Mouse (Mus musculus) heart, adult 2 months (tissue): Measurements from ENCODE around the gene Ankrd60. TPM values are rescaled to one million over a fixed set of nuclear protein-coding genes. Genes with fewer than 3 reads are reported as not detected.

Source experiments
- DNase-seq, 2 experiments: peaks; one replicate each; pipeline ENCODE4 v3.0.0; 2021
- H3K27ac ChIP-seq: fragments of 200-600 bp; 2 replicates; pipeline ENCODE4 v1.8.1; 2022
- H3K27me3 ChIP-seq: fragments of 200-500 bp; 2 replicates; pipeline ENCODE4 v1.6.1; 2012; ENCODE audit warnings: mild to moderate bottlenecking, low read length, inconsistent platforms, mixed read lengths; ENCODE audit not compliant: control insufficient read depth, insufficient read depth
- H3K36me3 ChIP-seq: fragments of 200-500 bp; 2 replicates; pipeline ENCODE4 v1.6.1; 2012; ENCODE audit warnings: low read length, inconsistent platforms; ENCODE audit not compliant: control insufficient read depth, insufficient read depth
- H3K4me1 ChIP-seq: fragments of 200-500 bp; 2 replicates; pipeline ENCODE4 v1.6.1; 2011; ENCODE audit warnings: low read length; ENCODE audit not compliant: control insufficient read depth, insufficient read depth
- H3K4me3 ChIP-seq: fragments of 200-600 bp; 2 replicates; pipeline ENCODE4 v1.8.1; 2022
- H3K79me2 ChIP-seq: fragments of 200-500 bp; replicated peaks from 2 replicates; pipeline ENCODE4 v1.6.1; 2012; ENCODE audit warnings: mild to moderate bottlenecking, inconsistent platforms, low read length, moderate library complexity, mixed read lengths; ENCODE audit not compliant: control insufficient read depth, insufficient read depth
- H3K9ac ChIP-seq: fragments of 200-500 bp; 2 replicates; pipeline ENCODE4 v1.6.1; 2012; ENCODE audit warnings: low read depth, mild to moderate bottlenecking, control low read depth, inconsistent platforms, low read length, mixed read lengths
- CTCF ChIP-seq: fragments of 200-600 bp; IDR thresholded peaks from 2 replicates; pipeline ENCODE4 v1.8.1; 2022; ENCODE audit warnings: antibody characterized with exemption, mild to moderate bottlenecking, moderate library complexity
- EP300 ChIP-seq: fragments of 200-500 bp; IDR thresholded peaks from 2 replicates; pipeline ENCODE4 v1.6.1; 2011; ENCODE audit warnings: low read depth, low read length, control low read depth; ENCODE audit not compliant: insufficient read depth
- POLR2A ChIP-seq: fragments of 200-500 bp; IDR thresholded peaks from 2 replicates; pipeline ENCODE4 v1.6.1; 2011; ENCODE audit warnings: mild to moderate bottlenecking, low read depth, low read length, control low read depth; ENCODE audit not compliant: insufficient read depth
- WGBS: fragments of 180-500 bp; shearing (Covaris S2); methylation state at CpG from one replicate; pipeline ENCODE4 v1.1.7; 2018; 5-methylcytosine and 5-hydroxymethylcytosine counted together
- intact Hi-C: fragments of 180-260 bp; cut with DNase I; formaldehyde crosslinking; loops from one replicate; pipeline ENCODE4 v1.15.1; 2025
- polyA plus RNA-seq: library from polyadenylated mRNA; depleted of rRNA; stranded (reverse); fragments of >200 nt; gene quantifications from 2 replicates; pipeline ENCODE4 v1.2.3, GENCODE M21; 2012
- total RNA-seq, 2 experiments: library from RNA; stranded (reverse); gene quantifications; 2 replicates each; pipeline ENCODE4 v1.2.3; 2021

Gene Ankrd60
- total and polyA plus RNA-seq, 3 experiments, result not detected

GRCm38 (mm10) chr2:173553863-173554262 is 24.3 kb downstream of the Ankrd60 start:
- TF ChIP-seq CTCF (peak; percentile 55), EP300 (no peak)
- intact Hi-C loops, result no loop called here
- H3K9ac ChIP-seq, result no peak overlapping the region
- H3K4me3 ChIP-seq, result no peak overlapping the region
- no peaks in the 10 kb centered on the region for H3K79me2 ChIP-seq
- WGBS, result 45% methylated on average over 9 of the region's 9 CpGs
- no peaks in the 10 kb centered on the region for H3K36me3 ChIP-seq
- H3K4me1 ChIP-seq, result no peaks in the 10 kb centered on the region
- H3K27me3 ChIP-seq, result no peaks in the 10 kb centered on the region
- DNase-seq, result no peak
- no peak overlapping the region for H3K27ac ChIP-seq

GRCm38 (mm10) chr2:173550681-173551080 is 27.5 kb downstream of the Ankrd60 start:
- intact Hi-C loops, result no loop called here
- H3K4me3 ChIP-seq, result no peak overlapping the region
- no peaks in the 10 kb centered on the region for H3K36me3 ChIP-seq
- no peak overlapping the region for H3K9ac ChIP-seq
- TF ChIP-seq POLR2A (no peak), EP300 (no peak), CTCF (no peak)
- no peaks in the 10 kb centered on the region for H3K27me3 ChIP-seq
- H3K27ac ChIP-seq, result no peak overlapping the region
- no peaks in the 10 kb centered on the region for H3K4me1 ChIP-seq
- WGBS, result 54% methylated on average over 6 of the region's 6 CpGs
- H3K79me2 ChIP-seq, result no peaks in the 10 kb centered on the region
- peak in 1 of 2 experiments; percentile 37 for DNase-seq

- intact Hi-C loops, result no loop called here
- WGBS, result 95% methylated on average over 10 of the region's 10 CpGs
- Histone ChIP-seq H3K9ac (no peak overlapping the region), H3K4me1 (no peaks in the 10 kb centered on the region), H3K27me3 (no peaks in the 10 kb centered on the region), H3K4me3 (no peak overlapping the region), H3K27ac (no peak overlapping the region), H3K79me2 (no peaks in the 10 kb centered on the region), H3K36me3 (no peaks in the 10 kb centered on the region)
- no peak for DNase-seq
- no peak for TF ChIP-seq EP300
- no peak for TF ChIP-seq POLR2A
- no peak for TF ChIP-seq CTCF
Observed at GRCm38 (mm10) chr2:173549236-173549635, 28.9 kb downstream of the Ankrd60 start.

- peak; percentile 74 to 88 for DNase-seq
- Histone ChIP-seq H3K4me1 (no peaks in the 10 kb centered on the region), H3K27ac (no peak overlapping the region), H3K9ac (no peak overlapping the region), H3K79me2 (no peaks in the 10 kb centered on the region), H3K36me3 (no peaks in the 10 kb centered on the region), H3K4me3 (no peak overlapping the region), H3K27me3 (no peaks in the 10 kb centered on the region)
- intact Hi-C loops, result loop anchor here (1.0 to 2.0 kb wide), 4 partner anchors 317 to 439 kb away; partner anchors contain the start of gene Zbp1
- 43% methylated on average over 15 of the region's 15 CpGs for WGBS
- TF ChIP-seq CTCF, result peak; percentile 87
- TF ChIP-seq POLR2A, result no peak
- 0 out of 2 replicates have a peak, but pooled peaks have one; percentile 13 for TF ChIP-seq EP300
Observed at GRCm38 (mm10) chr2:173545992-173546703, 32.0 kb downstream of the Ankrd60 start.

- TF ChIP-seq CTCF (no peak), EP300 (no peak), POLR2A (no peak)
- Histone ChIP-seq H3K27ac (no peak overlapping the region), H3K9ac (no peak overlapping the region), H3K4me3 (no peak overlapping the region), H3K79me2 (no peaks in the 10 kb centered on the region), H3K36me3 (no peaks in the 10 kb centered on the region), H3K4me1 (no peaks in the 10 kb centered on the region), H3K27me3 (no peaks in the 10 kb centered on the region)
- no peak for DNase-seq
- intact Hi-C loops, result no loop called here
- WGBS, result 88% methylated on average over 4 of the region's 4 CpGs
Observed at GRCm38 (mm10) chr2:173542716-173543115, 35.4 kb downstream of the Ankrd60 start.

- no peak overlapping the region for H3K27ac ChIP-seq
- no peaks in the 10 kb centered on the region for H3K36me3 ChIP-seq
- H3K4me3 ChIP-seq, result no peak overlapping the region
- TF ChIP-seq EP300, result no peak
- no peak for TF ChIP-seq CTCF
- no peak for TF ChIP-seq POLR2A
- intact Hi-C loops, result no loop called here
- DNase-seq, result no peak
- no peaks in the 10 kb centered on the region for H3K27me3 ChIP-seq
- WGBS, result 47% methylated on average over 4 of the region's 4 CpGs
- H3K4me1 ChIP-seq, result no peaks in the 10 kb centered on the region
- H3K9ac ChIP-seq, result no peak overlapping the region
- H3K79me2 ChIP-seq, result no peaks in the 10 kb centered on the region
Observed at GRCm38 (mm10) chr2:173541748-173542147, 36.4 kb downstream of the Ankrd60 start.
